Mouse (Mus musculus): ENCODE results near the gene Hsf2bp. TPM values are rescaled to one million over a fixed set of nuclear protein-coding genes. Genes with fewer than 3 reads are reported as not detected.

Hsf2bp gene
- total and polyA plus RNA-seq, 3 experiments, result 0.04 to 0.15 TPM; not detected in 1

DNA sequence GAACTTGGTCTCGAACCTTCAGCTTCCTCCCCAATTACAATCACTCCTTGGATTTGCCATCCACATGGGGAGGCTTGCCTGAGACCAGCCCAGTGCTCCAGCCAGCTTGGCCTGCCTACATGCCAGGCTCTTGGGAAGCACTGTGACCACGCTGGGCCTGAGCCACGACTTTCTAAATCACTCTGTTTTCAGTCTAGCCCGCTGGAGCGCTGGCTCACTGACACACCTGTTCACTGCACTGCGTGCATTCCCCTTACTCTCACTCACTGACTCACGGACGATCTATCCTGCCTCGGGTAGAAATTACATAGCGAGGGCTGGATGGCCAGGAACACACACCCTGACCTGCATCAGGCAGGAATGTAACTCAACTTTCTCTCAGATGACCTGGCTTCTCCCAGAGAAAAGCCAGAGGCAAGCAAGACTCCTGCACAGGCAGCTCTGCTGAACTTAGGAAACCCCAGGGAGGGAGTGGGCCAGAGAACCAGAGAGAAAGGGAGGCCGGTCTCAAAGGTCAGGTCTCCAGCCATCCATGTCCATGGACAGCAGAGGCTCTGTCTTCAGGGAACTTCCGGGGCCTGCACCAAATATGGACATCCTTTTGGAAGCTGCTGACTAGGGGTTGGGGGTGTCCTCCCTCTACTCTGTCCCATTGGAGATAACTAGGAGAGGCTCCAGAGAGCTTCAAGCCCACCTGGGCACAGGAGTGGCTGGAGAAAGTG lies 97.4 kb downstream of the Hsf2bp start:
- DNase-seq (ENCODE audit: low read depth, low spot score), result no peak
- H3K4me1 ChIP-seq (ENCODE audit: control insufficient read depth in 1 of 2, insufficient read depth in 2 of 2, low read length in 2 of 2), result no peaks in the 10 kb centered on the region
- no peak for TF ChIP-seq MYB (IDR thresholded peaks at IDR 0.05; ENCODE audit: low read depth, low read length)
- no peak for TF ChIP-seq EP300 (IDR thresholded peaks at IDR 0.05; ENCODE audit: low read depth in 1 of 2, low read length in 2 of 2)
- TF ChIP-seq MYC (IDR thresholded peaks at IDR 0.05; ENCODE audit: low read depth, low read length), result no peak
- TF ChIP-seq SMC3 (IDR thresholded peaks at IDR 0.05; ENCODE audit: low read depth, low read length), result no peak
- no peak for TF ChIP-seq GATA1 (IDR thresholded peaks at IDR 0.05; ENCODE audit: low read depth, low read length)

DNA sequence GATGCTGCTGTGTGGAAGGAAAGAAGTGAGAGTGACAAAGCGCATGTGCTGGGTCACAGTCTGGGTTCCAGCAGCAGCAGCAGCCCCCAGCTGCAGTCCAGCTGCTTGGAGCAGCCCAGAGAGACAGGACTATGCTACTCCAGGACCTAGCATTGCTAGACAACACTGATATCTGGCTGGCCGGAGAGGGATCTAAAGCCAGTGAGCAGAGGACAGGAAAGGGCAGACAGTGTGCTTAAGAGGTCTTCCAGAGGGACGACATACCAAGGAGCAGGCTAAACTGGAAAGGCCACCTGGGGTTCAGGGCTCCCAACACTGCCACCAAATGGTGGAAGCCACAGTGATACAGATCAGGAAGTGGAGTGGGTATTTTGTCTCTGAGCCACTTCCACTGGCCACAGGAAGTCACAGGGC lies 99.0 kb downstream of the Hsf2bp start:
- no peak for DNase-seq (ENCODE audit: low read depth, low spot score)
- Histone ChIP-seq H3K4me1 (ENCODE audit: control insufficient read depth in 1 of 2, insufficient read depth in 2 of 2, low read length in 2 of 2) (no peaks in the 10 kb centered on the region), H3K4me3 (ENCODE audit: control insufficient read depth in 1 of 2, insufficient read depth in 1 of 2, low read depth in 2 of 2, low read length in 2 of 2) (no peak overlapping the region)

More for the DNA sequence above, 97.4 kb downstream of the Hsf2bp start:
- Histone ChIP-seq H3K36me3 (ENCODE audit: control insufficient read depth in 1 of 2, insufficient read depth in 2 of 2, low read length in 2 of 2) (no peaks in the 10 kb centered on the region), H3K9me3 (replicated peaks; ENCODE audit: insufficient read depth, low read length) (no peaks in the 10 kb centered on the region), H3K9ac (ENCODE audit: control insufficient read depth, low read depth, low read length, poor library complexity, severe bottlenecking) (no peak overlapping the region), H3K27ac (ENCODE audit: control insufficient read depth, low read depth, low read length) (no peak overlapping the region), H3K79me2 (ENCODE audit: control insufficient read depth, insufficient read depth, low read length, poor library complexity) (no peaks in the 10 kb centered on the region), H3K4me3 (ENCODE audit: control insufficient read depth in 1 of 2, insufficient read depth in 1 of 2, low read depth in 2 of 2, low read length in 2 of 2) (no peak overlapping the region), H3K27me3 (ENCODE audit: control insufficient read depth in 1 of 2, insufficient read depth in 2 of 2, low read length in 2 of 2) (no peaks in the 10 kb centered on the region; a peak in 1 of 4 replicates)

DNA sequence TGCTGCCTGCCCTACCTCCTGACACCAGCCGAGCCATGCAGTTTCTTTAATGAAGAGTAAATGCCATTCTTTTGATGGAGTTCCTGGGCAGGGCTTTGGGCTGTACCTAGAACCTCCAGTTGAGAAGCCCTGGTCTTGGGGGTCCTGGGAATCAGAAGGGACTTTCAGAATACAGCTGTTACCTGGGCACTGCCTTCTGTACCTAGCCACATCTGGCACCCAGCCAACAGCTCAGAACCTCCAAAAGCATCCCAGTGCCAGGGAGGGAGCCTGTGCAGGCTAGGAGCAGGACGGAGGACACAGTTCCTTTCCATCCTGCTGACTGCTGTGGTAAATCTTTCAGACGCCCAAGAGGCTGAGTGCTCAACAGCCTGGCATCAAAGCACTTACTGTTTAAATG lies 100.3 kb downstream of the Hsf2bp start:
- TF ChIP-seq CHD2 (IDR thresholded peaks at IDR 0.05; ENCODE audit: low read length), result no peak
- H3K27ac ChIP-seq (ENCODE audit: control insufficient read depth, low read depth, low read length), result no peak overlapping the region
- H3K4me1 ChIP-seq (ENCODE audit: control insufficient read depth in 1 of 2, insufficient read depth in 2 of 2, low read length in 2 of 2), result no peaks in the 10 kb centered on the region
- H3K79me2 ChIP-seq (ENCODE audit: control insufficient read depth, insufficient read depth, low read length, poor library complexity), result no peaks in the 10 kb centered on the region
- H3K36me3 ChIP-seq (ENCODE audit: control insufficient read depth in 1 of 2, insufficient read depth in 2 of 2, low read length in 2 of 2), result no peaks in the 10 kb centered on the region
- H3K4me3 ChIP-seq (ENCODE audit: control insufficient read depth in 1 of 2, insufficient read depth in 1 of 2, low read depth in 2 of 2, low read length in 2 of 2), result no peak overlapping the region
- H3K9me3 ChIP-seq (replicated peaks; ENCODE audit: insufficient read depth, low read length), result no peaks in the 10 kb centered on the region
- no peak overlapping the region for H3K9ac ChIP-seq (ENCODE audit: control insufficient read depth, low read depth, low read length, poor library complexity, severe bottlenecking)
- H3K27me3 ChIP-seq (ENCODE audit: control insufficient read depth in 1 of 2, insufficient read depth in 2 of 2, low read length in 2 of 2), result no peaks in the 10 kb centered on the region; a peak in 2 of 4 replicates
- DNase-seq (ENCODE audit: low read depth, low spot score), result no peak

More for the DNA sequence above, 99.0 kb downstream of the Hsf2bp start:
- Histone ChIP-seq H3K79me2 (ENCODE audit: control insufficient read depth, insufficient read depth, low read length, poor library complexity) (no peaks in the 10 kb centered on the region), H3K27ac (ENCODE audit: control insufficient read depth, low read depth, low read length) (no peak overlapping the region), H3K9me3 (replicated peaks; ENCODE audit: insufficient read depth, low read length) (no peaks in the 10 kb centered on the region), H3K27me3 (ENCODE audit: control insufficient read depth in 1 of 2, insufficient read depth in 2 of 2, low read length in 2 of 2) (no peaks in the 10 kb centered on the region; a peak in 2 of 4 replicates), H3K9ac (ENCODE audit: control insufficient read depth, low read depth, low read length, poor library complexity, severe bottlenecking) (no peak overlapping the region), H3K36me3 (ENCODE audit: control insufficient read depth in 1 of 2, insufficient read depth in 2 of 2, low read length in 2 of 2) (no peaks in the 10 kb centered on the region)
- TF ChIP-seq POLR2A (IDR thresholded peaks at IDR 0.05; ENCODE audit: control insufficient read depth in 1 of 2, insufficient read depth in 1 of 2, low read depth in 1 of 2, low read length in 2 of 2, poor library complexity in 1 of 2) (no peak), E2F4 (IDR thresholded peaks at IDR 0.05; ENCODE audit: borderline replicate concordance, low read depth, low read length) (no peak), MYB (IDR thresholded peaks at IDR 0.05; ENCODE audit: low read depth, low read length) (no peak), RAD21 (IDR thresholded peaks at IDR 0.05; ENCODE audit: low read depth, low read length) (peak; percentile 1; the same call in 1 of the 2 replicates), ETS1 (IDR thresholded peaks at IDR 0.05; ENCODE audit: low read depth, low read length) (no peak), MAZ (IDR thresholded peaks at IDR 0.05; ENCODE audit: low read depth, low read length) (no peak)

All from MEL (cell line).